Mouse (Mus musculus): Measurements from ENCODE around the gene Tbc1d7.
A peak's percentile ranks its signal among the peaks of the same experiment; 100 is the strongest.

The Tbc1d7 gene

DNA sequence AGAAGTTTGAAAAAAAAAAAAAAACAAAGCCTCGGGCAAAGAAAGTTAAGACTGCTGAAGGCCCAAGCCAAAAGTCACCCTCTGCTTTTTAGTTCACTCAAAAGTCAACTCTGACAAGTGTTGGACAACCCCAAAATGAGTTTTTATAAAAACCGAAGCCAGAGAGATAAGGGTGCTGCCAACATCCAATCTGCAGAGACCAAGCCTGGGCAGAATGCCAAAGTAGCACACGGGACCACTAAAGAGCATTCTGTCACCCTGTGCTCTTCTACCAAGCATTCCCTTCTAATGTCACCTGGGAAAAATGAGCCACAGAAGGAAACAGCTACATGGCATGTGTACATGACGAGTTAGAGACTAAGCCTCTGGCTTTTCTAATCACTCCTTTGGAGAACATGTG lies 36.8 kb downstream of the Tbc1d7 start:
- DNase-seq (ENCODE audit: low spot score in 2 of 2) = no peak

DNA sequence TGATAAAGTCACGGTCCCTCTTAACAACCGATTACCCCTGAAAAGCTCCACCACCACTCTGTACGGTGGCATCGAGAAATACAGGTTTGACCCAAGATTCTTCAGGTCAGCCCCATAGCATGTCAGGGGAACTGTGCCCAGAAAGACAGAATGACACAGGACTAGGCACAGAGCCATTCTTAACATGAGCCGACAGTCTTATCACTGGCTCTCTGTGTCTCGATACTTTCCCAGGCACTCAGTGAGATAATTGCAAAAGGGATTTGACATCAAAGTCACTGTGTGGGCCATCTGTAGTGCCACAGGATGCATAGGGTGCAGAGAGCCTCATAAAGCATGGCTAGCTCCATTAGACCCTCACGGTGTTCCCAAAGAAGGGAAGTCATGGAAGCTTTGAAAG lies 37.9 kb downstream of the Tbc1d7 start:
- no peak for DNase-seq (ENCODE audit: low spot score in 2 of 2)

GRCm38 (mm10) chr13:43132859-43133258 lies 38.4 kb downstream of the Tbc1d7 start:
- DNase-seq (ENCODE audit: low spot score in 2 of 2) = no peak

DNA sequence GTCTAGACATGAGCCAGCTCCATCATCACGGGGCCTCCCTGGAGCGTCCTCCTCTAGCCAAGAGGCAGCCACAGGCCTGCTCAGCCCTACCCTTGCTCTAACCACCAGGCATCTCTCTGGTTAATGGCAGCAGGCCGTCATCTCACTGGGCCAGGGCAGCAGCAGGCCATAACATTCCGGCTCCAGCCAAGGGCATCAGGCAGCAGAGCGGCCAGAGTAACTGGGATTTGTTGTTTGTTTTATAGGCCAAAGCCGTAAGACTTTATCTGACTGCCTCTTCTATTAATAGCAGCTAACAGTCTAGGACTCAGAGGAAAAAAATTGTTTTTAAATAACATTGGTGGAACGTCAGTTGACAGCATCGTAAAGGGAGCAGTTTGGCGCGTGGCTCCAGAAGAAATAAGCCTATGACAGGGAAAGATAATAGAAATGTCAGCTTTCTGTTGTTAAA lies 39.5 kb downstream of the Tbc1d7 start:
- DNase-seq (ENCODE audit: low spot score in 2 of 2) = no peak

GRCm38 (mm10) chr13:43130161-43130560 lies 41.1 kb downstream of the Tbc1d7 start:
- no peak for DNase-seq (ENCODE audit: low spot score in 2 of 2)

GRCm38 (mm10) chr13:43124683-43125074 lies 46.6 kb downstream of the Tbc1d7 start:
- no peak for DNase-seq (ENCODE audit: low spot score in 2 of 2)

DNA sequence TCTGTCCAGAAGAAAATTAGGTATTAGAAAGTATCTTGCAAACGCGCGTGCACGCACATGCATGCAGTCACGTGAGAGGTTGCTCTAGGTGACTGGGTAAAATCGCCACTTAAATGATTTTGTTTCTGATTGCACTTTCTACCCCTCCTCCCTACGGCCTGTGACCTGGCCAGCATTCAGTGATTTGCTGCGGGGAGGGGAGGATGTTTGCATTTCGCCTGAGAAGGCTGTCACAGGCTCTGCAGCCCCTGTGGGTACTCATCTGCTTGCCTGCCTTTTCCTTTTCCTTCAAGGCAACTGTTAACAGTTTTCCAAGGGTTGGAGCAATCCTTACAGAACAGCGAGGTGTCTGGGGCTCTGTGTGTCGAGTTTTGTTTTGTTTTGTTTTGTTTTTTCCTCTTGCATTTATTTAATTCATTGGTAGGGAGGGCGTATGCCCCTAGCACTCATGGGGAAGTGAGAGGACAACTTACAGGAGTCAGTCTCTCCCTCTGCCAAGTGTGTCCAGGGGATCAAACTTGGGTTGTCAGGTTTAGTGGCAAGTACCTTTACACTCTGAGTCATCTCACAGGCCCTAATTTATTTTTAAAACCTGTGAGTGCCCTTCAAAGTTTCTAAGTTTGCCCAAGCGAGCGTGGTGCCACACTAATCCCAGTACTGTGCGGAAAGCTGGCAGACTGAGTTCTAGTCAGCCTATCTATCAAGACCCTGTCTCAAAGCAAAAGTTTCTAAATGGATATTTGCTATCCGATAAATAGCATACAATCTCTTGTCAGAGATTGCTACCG lies 47.2 kb downstream of the Tbc1d7 start:
- DNase-seq (ENCODE audit: low spot score in 2 of 2) = no peak

DNA sequence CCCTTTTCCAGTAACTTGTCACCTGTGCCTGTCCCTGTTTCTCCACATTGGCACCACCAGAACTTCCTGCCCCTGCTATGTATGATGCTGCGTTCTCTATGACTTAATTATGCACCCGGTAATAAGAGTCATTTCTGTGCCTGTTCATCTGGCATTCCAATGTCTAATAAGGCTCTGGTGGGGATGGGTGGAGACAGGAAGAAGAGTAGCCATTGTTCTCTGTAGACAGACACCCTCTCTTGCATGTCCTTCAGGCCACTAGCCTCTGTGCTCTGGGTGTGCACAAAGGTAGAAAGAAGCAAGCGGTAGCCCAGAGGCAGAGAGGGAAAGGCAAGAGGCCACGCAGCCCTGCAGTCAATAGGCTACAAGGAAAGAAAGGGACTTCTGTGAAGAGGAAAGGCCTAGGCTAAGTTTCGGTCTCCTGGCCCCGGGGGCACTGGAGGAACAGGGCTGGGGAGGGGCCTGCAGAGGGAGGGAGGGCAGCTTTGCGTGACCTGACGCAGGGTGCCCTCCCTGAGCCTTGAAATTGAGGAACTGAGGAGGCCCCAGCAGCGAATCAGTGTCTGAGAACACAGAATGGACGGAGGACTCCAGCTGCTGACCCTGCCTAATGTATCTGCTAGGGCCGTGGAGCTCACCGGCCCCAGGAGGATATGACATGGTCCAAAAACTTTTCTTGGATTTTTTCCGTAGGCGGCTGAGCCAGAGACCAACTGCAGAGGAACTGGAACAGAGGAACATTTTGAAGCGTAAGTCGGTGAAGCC lies 48.8 kb downstream of the Tbc1d7 start:
- DNase-seq (ENCODE audit: low spot score in 2 of 2) = peak; percentile 31 to 72

DNA sequence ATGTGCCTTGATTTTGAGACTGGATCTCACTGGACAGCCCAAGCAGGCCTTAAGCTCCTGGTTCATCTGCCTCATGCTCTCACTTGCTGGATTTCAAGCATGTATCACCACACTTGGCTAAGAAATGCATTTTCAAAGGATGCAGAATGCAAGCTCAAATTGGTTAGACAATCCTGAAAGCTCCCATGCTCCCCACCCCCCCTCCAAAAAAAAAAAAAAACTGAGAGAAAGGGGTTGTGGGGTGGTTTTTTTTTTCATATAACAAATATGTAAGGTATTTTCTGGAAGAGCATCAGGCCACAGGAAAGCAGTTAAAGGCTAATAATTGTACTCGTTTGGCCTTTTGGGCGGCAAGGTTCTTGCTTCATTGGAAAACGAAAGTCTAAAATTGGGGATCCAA lies 58.2 kb downstream of the Tbc1d7 start:
- no peak for DNase-seq (ENCODE audit: low spot score in 2 of 2)

GRCm38 (mm10) chr13:43112707-43113106 lies 58.6 kb downstream of the Tbc1d7 start:
- DNase-seq (ENCODE audit: low spot score in 2 of 2) = no peak

DNA sequence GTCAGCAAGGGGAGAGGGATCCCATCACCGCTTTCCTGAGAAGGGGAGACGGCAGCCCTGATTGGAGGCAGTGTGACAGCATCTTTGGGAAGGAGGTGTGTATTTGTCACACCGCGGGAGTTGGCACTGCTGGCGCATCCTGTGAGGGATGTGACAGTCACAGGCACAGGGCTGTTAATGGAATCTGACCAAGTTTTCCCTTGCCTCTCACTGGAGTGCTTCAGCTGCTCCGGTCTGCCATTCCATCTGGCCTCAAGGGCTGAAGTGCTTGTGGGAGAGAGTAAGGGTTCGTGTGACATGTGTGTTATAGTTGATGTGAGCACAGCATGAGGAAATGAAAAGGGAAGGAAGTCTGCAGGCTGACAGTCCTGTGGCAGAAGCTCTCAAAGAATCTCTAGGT lies 59.0 kb downstream of the Tbc1d7 start:
- no peak for DNase-seq (ENCODE audit: low spot score in 2 of 2)

GRCm38 (mm10) chr13:43104496-43104895 lies 66.8 kb downstream of the Tbc1d7 start:
- no peak for DNase-seq (ENCODE audit: low spot score in 2 of 2)

DNA sequence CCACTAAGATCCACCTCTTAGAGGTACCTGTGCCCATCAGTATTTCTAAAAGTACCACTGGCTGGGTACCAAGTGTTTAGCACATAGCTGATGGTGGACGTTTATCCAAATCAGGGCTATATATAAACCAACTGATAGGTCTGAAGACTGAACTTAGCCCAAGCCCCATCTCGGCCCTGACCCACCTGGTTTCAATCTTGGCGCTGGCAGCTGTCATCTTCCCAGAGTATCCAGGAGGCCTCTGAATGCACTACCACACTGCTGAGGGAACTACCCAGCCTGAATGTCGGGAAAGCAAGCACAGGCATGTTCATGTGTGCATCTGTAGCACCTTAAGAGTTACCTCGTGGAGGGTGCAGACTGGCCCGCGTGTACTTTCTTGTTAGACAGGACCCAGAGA lies 68.4 kb downstream of the Tbc1d7 start:
- no peak for DNase-seq (ENCODE audit: low spot score in 2 of 2)
